Mouse (Mus musculus) stomach, postnatal 0 days (tissue): Measurements from ENCODE around the gene Tenm2. TPM values are rescaled to one million over a fixed set of nuclear protein-coding genes. Genes with fewer than 3 reads are reported as not detected.

Experiments used
- ATAC-seq: fragments of 200-750 bp; cut with Nextera tagmentation; 2 replicates; pipeline ENCODE4 v1.8.0; 2017; ENCODE audit not compliant: low FRiP score, low TSS enrichment
- DNase-seq: peaks from one replicate; pipeline ENCODE4 v3.0.0-alpha.2; 2016; ENCODE audit warnings: low spot score
- H3K27ac ChIP-seq: fragments of 300-500 bp; sonication (generic); replicated peaks from 2 replicates; pipeline ENCODE4 v1.5.1; 2014; ENCODE audit warnings: mild to moderate bottlenecking, control low read depth
- H3K27me3 ChIP-seq: fragments of 300-500 bp; sonication (generic); 2 replicates; pipeline ENCODE4 v1.6.1; 2014; ENCODE audit warnings: low read length; ENCODE audit not compliant: control insufficient read depth, insufficient read depth
- H3K36me3 ChIP-seq: fragments of 300-500 bp; sonication (generic); 2 replicates; pipeline ENCODE4 v1.6.1; 2014; ENCODE audit warnings: low read length, mixed read lengths; ENCODE audit not compliant: control insufficient read depth, insufficient read depth
- H3K4me1 ChIP-seq: fragments of 300-500 bp; sonication (generic); replicated peaks from 2 replicates; pipeline ENCODE4 v1.6.1; 2014; ENCODE audit warnings: antibody characterized with exemption; ENCODE audit not compliant: control insufficient read depth, insufficient read depth
- H3K4me2 ChIP-seq: fragments of 300-500 bp; sonication (generic); replicated peaks from 2 replicates; pipeline ENCODE4 v1.6.1; 2014; ENCODE audit warnings: low read depth, mild to moderate bottlenecking, control low read depth, moderate library complexity
- H3K4me3 ChIP-seq: fragments of 300-500 bp; sonication (generic); 2 replicates; pipeline ENCODE4 v1.5.1; 2014; ENCODE audit warnings: low read depth, low read length, control low read depth
- H3K9ac ChIP-seq: fragments of 300-500 bp; sonication (generic); 2 replicates; pipeline ENCODE4 v1.6.1; 2014; ENCODE audit warnings: mild to moderate bottlenecking, low read length, control low read depth, mixed read lengths
- H3K9me3 ChIP-seq: fragments of 300-500 bp; sonication (generic); 2 replicates; pipeline ENCODE4 v1.6.1; 2016; ENCODE audit warnings: low read length; ENCODE audit not compliant: control insufficient read depth
- CTCF ChIP-seq: IDR thresholded peaks from 2 replicates; pipeline ENCODE4 v1.5.1; 2016; ENCODE audit warnings: antibody characterized with exemption, low read depth, mild to moderate bottlenecking, moderate library complexity
- EP300 ChIP-seq: optimal IDR thresholded peaks from 2 replicates; pipeline ENCODE3; 2016; ENCODE audit warnings: antibody characterized with exemption
- WGBS: fragments of 180-500 bp; shearing (Covaris S2); extraction: QIAGEN DNeasy Blood & Tissue Kit; methylation state at CpG from one replicate; pipeline ENCODE4 v1.1.7; 2014; 5-methylcytosine and 5-hydroxymethylcytosine counted together
- polyA plus RNA-seq: library from polyadenylated mRNA; unstranded; fragments of >200 nt; fragmentation: Nextera tagmentation; extraction: Ambion mirVana; gene quantifications from 2 replicates; pipeline ENCODE4 v1.2.1, GENCODE M21; 2015

Tenm2 gene
- polyA plus RNA-seq, 1 experiment from 2014 or later = 3.6 TPM

DNA sequence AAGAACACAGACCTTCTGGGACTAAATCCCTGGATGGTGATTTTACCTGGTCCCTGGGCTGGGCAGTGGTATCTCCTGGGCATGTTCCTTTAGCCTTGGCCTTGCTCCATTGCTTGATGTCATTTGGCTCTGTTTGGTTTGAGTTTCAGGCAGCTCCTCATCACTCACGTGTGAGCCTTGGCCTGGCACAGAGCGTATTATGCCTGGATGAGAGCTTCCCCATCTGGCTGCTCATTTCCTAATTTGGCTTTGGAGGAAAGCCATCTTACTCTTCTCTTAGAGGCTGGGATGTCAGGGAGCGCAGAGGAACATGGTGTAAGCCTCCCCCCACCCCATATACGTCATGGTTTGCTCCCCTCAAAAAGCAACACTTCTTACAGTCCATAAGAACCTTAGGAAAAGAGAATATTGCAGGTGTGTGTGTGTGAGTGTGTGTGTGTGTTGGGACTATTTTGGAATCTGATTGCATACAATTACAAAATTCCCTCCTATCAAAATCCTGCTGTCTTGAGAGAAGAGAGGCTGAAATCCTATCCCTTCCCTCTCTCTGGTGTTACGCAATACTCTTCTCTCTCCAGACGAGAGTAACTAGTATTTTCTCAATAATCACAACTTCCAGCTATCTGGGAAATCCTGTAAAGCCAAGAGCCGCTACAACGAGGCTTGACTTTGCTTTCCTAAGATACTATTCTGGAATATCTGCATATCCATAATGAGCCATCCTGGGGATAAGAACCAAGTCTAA lies 1162.5 kb downstream of the Tenm2 start:
- DNase-seq = no peak

DNA sequence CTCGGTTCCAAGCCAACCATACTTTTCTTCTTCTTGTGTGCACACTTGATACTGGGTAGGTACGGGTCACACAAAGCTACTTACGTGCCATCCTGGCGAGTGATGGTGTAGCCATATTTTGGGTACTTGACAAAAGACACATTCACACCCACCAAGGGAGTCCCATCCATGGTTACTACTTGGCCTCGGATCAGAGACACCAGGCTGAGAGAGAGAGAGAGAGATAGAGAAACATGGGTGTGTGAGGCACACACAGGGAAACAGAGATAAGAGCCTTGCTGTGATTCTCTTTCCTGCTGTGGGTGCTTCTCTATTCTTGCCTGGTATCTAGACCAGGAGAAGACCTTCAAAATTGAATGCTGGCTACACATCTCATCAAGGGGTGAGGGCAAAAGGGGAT lies 1163.1 kb downstream of the Tenm2 start:
- WGBS = 91% methylated on average over 5 of the region's 5 CpGs
- Histone ChIP-seq H3K4me1 (no peaks in the 10 kb centered on the region), H3K27ac (no peak overlapping the region), H3K27me3 (no peaks in the 10 kb centered on the region), H3K4me2 (no peak overlapping the region), H3K9me3 (no peaks in the 10 kb centered on the region), H3K36me3 (no peaks in the 10 kb centered on the region), H3K4me3 (no peak overlapping the region), H3K9ac (no peak overlapping the region)
- no peak for TF ChIP-seq EP300
- no peak for TF ChIP-seq CTCF
- DNase-seq (no peak), ATAC-seq (no peak)

More for the DNA sequence above, 1162.5 kb downstream of the Tenm2 start:
- no peak overlapping the region for H3K9ac ChIP-seq
- ATAC-seq = no peak
- TF ChIP-seq EP300 (no peak), CTCF (no peak)
- WGBS = 50% methylated on average over 8 of the region's 8 CpGs
- no peaks in the 10 kb centered on the region for H3K9me3 ChIP-seq
- no peaks in the 10 kb centered on the region for H3K36me3 ChIP-seq
- H3K4me2 ChIP-seq = no peak overlapping the region
- no peak overlapping the region for H3K4me3 ChIP-seq
- H3K27ac ChIP-seq = no peak overlapping the region
- no peaks in the 10 kb centered on the region for H3K4me1 ChIP-seq
- no peaks in the 10 kb centered on the region for H3K27me3 ChIP-seq

- H3K27me3 ChIP-seq = no peaks in the 10 kb centered on the region
- no peak for TF ChIP-seq CTCF
- H3K4me1 ChIP-seq = no peaks in the 10 kb centered on the region
- WGBS = 60% methylated on average over 9 of the region's 9 CpGs
- no peak for ATAC-seq
- H3K9me3 ChIP-seq = no peaks in the 10 kb centered on the region
- H3K4me3 ChIP-seq = no peak overlapping the region
- H3K36me3 ChIP-seq = no peaks in the 10 kb centered on the region
- no peak overlapping the region for H3K27ac ChIP-seq
- no peak overlapping the region for H3K4me2 ChIP-seq
- DNase-seq = no peak
- H3K9ac ChIP-seq = no peak overlapping the region
These were observed 1163.7 kb downstream of the Tenm2 start for GRCm38 (mm10) chr11:36072038-36072437.

GRCm38 (mm10) chr11:36059325-36059843 lies 1176.4 kb downstream of the Tenm2 start:
- DNase-seq (no peak), ATAC-seq (no peak)
- H3K27me3 ChIP-seq = no peaks in the 10 kb centered on the region
- H3K9ac ChIP-seq = no peak overlapping the region
- H3K4me1 ChIP-seq = no peaks in the 10 kb centered on the region
- H3K9me3 ChIP-seq = no peaks in the 10 kb centered on the region
- no CpG with 5 or more reads among the region's 1 CpGs for WGBS
- no peak overlapping the region for H3K27ac ChIP-seq
- H3K4me3 ChIP-seq = no peak overlapping the region
- no peak for TF ChIP-seq EP300
- no peak for TF ChIP-seq CTCF
- no peak overlapping the region for H3K4me2 ChIP-seq
- H3K36me3 ChIP-seq = no peaks in the 10 kb centered on the region

DNA sequence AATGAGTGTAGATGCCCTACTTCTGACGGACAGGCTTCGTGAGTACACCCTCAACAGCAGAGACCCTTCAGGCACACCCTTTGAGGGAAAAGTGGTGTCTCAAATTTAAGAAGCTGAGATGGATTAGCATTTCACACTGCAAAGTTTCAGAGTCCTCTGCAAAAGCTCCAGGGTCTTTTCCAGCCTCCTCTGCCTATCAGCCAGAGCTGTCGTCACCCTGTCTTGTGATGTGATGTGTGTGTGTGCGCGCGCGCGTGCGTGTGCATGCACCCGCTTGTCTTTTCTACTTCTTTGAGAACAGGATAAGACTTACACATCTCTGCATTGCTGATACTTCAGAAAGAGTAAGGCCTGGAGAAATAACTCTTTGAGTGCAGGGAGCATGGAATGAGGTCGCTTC lies 1179.2 kb downstream of the Tenm2 start:
- DNase-seq (no peak), ATAC-seq (no peak)
- Histone ChIP-seq H3K4me3 (no peak overlapping the region), H3K27ac (no peak overlapping the region), H3K9me3 (no peaks in the 10 kb centered on the region), H3K4me1 (no peaks in the 10 kb centered on the region), H3K36me3 (no peaks in the 10 kb centered on the region), H3K4me2 (no peak overlapping the region), H3K9ac (no peak overlapping the region), H3K27me3 (no peaks in the 10 kb centered on the region)
- 82% methylated on average over 11 of the region's 11 CpGs for WGBS
- TF ChIP-seq EP300 = no peak
- no peak for TF ChIP-seq CTCF

DNA sequence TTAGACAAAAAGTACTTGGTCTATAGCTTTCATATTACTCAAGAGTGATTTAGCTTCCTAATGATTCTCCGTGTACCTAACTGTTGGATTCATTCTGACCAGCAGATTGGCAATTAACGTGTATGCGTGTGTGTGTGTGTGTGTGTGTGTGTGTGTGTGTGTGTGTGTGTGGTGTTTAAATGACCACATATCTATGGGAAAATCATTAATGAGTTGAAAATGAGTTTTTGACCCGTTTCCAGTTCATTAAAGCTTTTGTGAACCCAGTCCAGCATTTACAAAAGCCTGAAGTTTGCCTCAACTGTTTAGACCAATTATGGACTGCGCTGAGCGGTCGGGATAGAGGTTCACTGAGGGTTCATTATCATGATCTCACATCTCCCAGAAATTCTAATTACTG lies 1181.4 kb downstream of the Tenm2 start:
- H3K27me3 ChIP-seq = no peaks in the 10 kb centered on the region
- no peak overlapping the region for H3K4me3 ChIP-seq
- ATAC-seq = no peak
- H3K4me2 ChIP-seq = no peak overlapping the region
- no peak for DNase-seq
- no peaks in the 10 kb centered on the region for H3K36me3 ChIP-seq
- 83% methylated on average over 7 of the region's 7 CpGs for WGBS
- H3K4me1 ChIP-seq = no peaks in the 10 kb centered on the region
- no peaks in the 10 kb centered on the region for H3K9me3 ChIP-seq
- no peak for TF ChIP-seq EP300
- no peak for TF ChIP-seq CTCF
- no peak overlapping the region for H3K27ac ChIP-seq
- no peak overlapping the region for H3K9ac ChIP-seq
